Mouse (Mus musculus): ENCODE results near the gene Ccdc170. TPM values are rescaled to one million over a fixed set of nuclear protein-coding genes. Genes with fewer than 3 reads are reported as not detected.

The Ccdc170 gene
- polyA plus RNA-seq, 1 experiment from 2014 or later = 0.43 TPM

- Histone ChIP-seq H3K9me3 (ENCODE audit: control insufficient read depth, low read length) (no peaks in the 10 kb centered on the region), H3K4me3 (ENCODE audit: low read depth, low read length) (no peak overlapping the region), H3K27ac (replicated peaks; ENCODE audit: low read depth, low read length) (no peak overlapping the region), H3K27me3 (replicated peaks; ENCODE audit: control insufficient read depth, insufficient read depth, low read length) (no peaks in the 10 kb centered on the region), H3K36me3 (ENCODE audit: control insufficient read depth, insufficient read depth, low read length) (no peaks in the 10 kb centered on the region), H3K4me1 (ENCODE audit: control insufficient read depth, insufficient read depth, low read length) (no peaks in the 10 kb centered on the region), H3K4me2 (ENCODE audit: low read depth, low read length) (no peak overlapping the region), H3K9ac (ENCODE audit: low read depth, low read length) (no peak overlapping the region)
- DNase-seq (ENCODE audit: low spot score) (no peak), ATAC-seq (ENCODE audit: low read depth) (no peak)
- 85% methylated on average over 9 of the region's 9 CpGs for WGBS
Observed at GRCm38 (mm10) chr10:4530638-4531235, 48.4 kb downstream of the Ccdc170 start.

- no peak overlapping the region for H3K27ac ChIP-seq (replicated peaks; ENCODE audit: low read depth, low read length)
- no peaks in the 10 kb centered on the region for H3K27me3 ChIP-seq (replicated peaks; ENCODE audit: control insufficient read depth, insufficient read depth, low read length)
- no peaks in the 10 kb centered on the region for H3K4me1 ChIP-seq (ENCODE audit: control insufficient read depth, insufficient read depth, low read length)
- no peak overlapping the region for H3K9ac ChIP-seq (ENCODE audit: low read depth, low read length)
- H3K4me3 ChIP-seq (ENCODE audit: low read depth, low read length) = no peak overlapping the region
- no peaks in the 10 kb centered on the region for H3K9me3 ChIP-seq (ENCODE audit: control insufficient read depth, low read length)
- WGBS = 67% methylated on average over 6 of the region's 6 CpGs
- H3K36me3 ChIP-seq (ENCODE audit: control insufficient read depth, insufficient read depth, low read length) = no peaks in the 10 kb centered on the region
- DNase-seq (ENCODE audit: low spot score) (no peak), ATAC-seq (ENCODE audit: low read depth) (no peak)
- no peak overlapping the region for H3K4me2 ChIP-seq (ENCODE audit: low read depth, low read length)
Observed at GRCm38 (mm10) chr10:4531933-4532332, 49.6 kb downstream of the Ccdc170 start.

GRCm38 (mm10) chr10:4532731-4533130, 50.4 kb downstream of the Ccdc170 start:
- H3K9me3 ChIP-seq (ENCODE audit: control insufficient read depth, low read length) = no peaks in the 10 kb centered on the region
- 75% methylated on average over 6 of the region's 6 CpGs for WGBS
- no peak overlapping the region for H3K4me3 ChIP-seq (ENCODE audit: low read depth, low read length)
- H3K4me2 ChIP-seq (ENCODE audit: low read depth, low read length) = no peak overlapping the region
- no peaks in the 10 kb centered on the region for H3K36me3 ChIP-seq (ENCODE audit: control insufficient read depth, insufficient read depth, low read length)
- no peak for DNase-seq (ENCODE audit: low spot score)
- ATAC-seq (ENCODE audit: low read depth) = no peak
- H3K4me1 ChIP-seq (ENCODE audit: control insufficient read depth, insufficient read depth, low read length) = no peaks in the 10 kb centered on the region
- H3K9ac ChIP-seq (ENCODE audit: low read depth, low read length) = no peak overlapping the region
- no peak overlapping the region for H3K27ac ChIP-seq (replicated peaks; ENCODE audit: low read depth, low read length)
- H3K27me3 ChIP-seq (replicated peaks; ENCODE audit: control insufficient read depth, insufficient read depth, low read length) = no peaks in the 10 kb centered on the region

- Histone ChIP-seq H3K27ac (replicated peaks; ENCODE audit: low read depth, low read length) (no peak overlapping the region), H3K27me3 (replicated peaks; ENCODE audit: control insufficient read depth, insufficient read depth, low read length) (no peaks in the 10 kb centered on the region), H3K9ac (ENCODE audit: low read depth, low read length) (0 out of 2 replicates have a peak overlapping the region, but pooled peaks have one; percentile 1), H3K4me1 (ENCODE audit: control insufficient read depth, insufficient read depth, low read length) (no peaks in the 10 kb centered on the region), H3K9me3 (ENCODE audit: control insufficient read depth, low read length) (no peaks in the 10 kb centered on the region), H3K4me3 (ENCODE audit: low read depth, low read length) (no peak overlapping the region), H3K4me2 (ENCODE audit: low read depth, low read length) (no peak overlapping the region), H3K36me3 (ENCODE audit: control insufficient read depth, insufficient read depth, low read length) (no peaks in the 10 kb centered on the region)
- 73% methylated on average over 11 of the region's 11 CpGs for WGBS
- DNase-seq (ENCODE audit: low spot score) (no peak), ATAC-seq (ENCODE audit: low read depth) (no peak)
Observed at GRCm38 (mm10) chr10:4533873-4534272, 51.6 kb downstream of the Ccdc170 start.

- Histone ChIP-seq H3K4me2 (ENCODE audit: low read depth, low read length) (no peak overlapping the region), H3K36me3 (ENCODE audit: control insufficient read depth, insufficient read depth, low read length) (no peaks in the 10 kb centered on the region), H3K27me3 (replicated peaks; ENCODE audit: control insufficient read depth, insufficient read depth, low read length) (no peaks in the 10 kb centered on the region), H3K27ac (replicated peaks; ENCODE audit: low read depth, low read length) (no peak overlapping the region), H3K9me3 (ENCODE audit: control insufficient read depth, low read length) (0 out of 2 replicates have a peak, but pooled peaks cover 3% of the 10 kb centered on the region), H3K9ac (ENCODE audit: low read depth, low read length) (no peak overlapping the region), H3K4me3 (ENCODE audit: low read depth, low read length) (no peak overlapping the region), H3K4me1 (ENCODE audit: control insufficient read depth, insufficient read depth, low read length) (no peaks in the 10 kb centered on the region)
- WGBS = 95% methylated on average over 2 of the region's 2 CpGs
- ATAC-seq (ENCODE audit: low read depth) (no peak), DNase-seq (ENCODE audit: low spot score) (no peak)
Observed at GRCm38 (mm10) chr10:4545550-4545949, 63.2 kb downstream of the Ccdc170 start.

GRCm38 (mm10) chr10:4553442-4554119, 71.3 kb downstream of the Ccdc170 start:
- no peaks in the 10 kb centered on the region for H3K9me3 ChIP-seq (ENCODE audit: control insufficient read depth, low read length)
- H3K27ac ChIP-seq (replicated peaks; ENCODE audit: low read depth, low read length) = no peak overlapping the region
- H3K4me1 ChIP-seq (ENCODE audit: control insufficient read depth, insufficient read depth, low read length) = no peaks in the 10 kb centered on the region
- DNase-seq (ENCODE audit: low spot score) = no peak
- H3K9ac ChIP-seq (ENCODE audit: low read depth, low read length) = no peak overlapping the region
- no peaks in the 10 kb centered on the region for H3K27me3 ChIP-seq (replicated peaks; ENCODE audit: control insufficient read depth, insufficient read depth, low read length)
- no peak for ATAC-seq (ENCODE audit: low read depth)
- H3K4me3 ChIP-seq (ENCODE audit: low read depth, low read length) = no peak overlapping the region
- H3K4me2 ChIP-seq (ENCODE audit: low read depth, low read length) = no peak overlapping the region
- WGBS = 81% methylated on average over 9 of the region's 9 CpGs
- no peaks in the 10 kb centered on the region for H3K36me3 ChIP-seq (ENCODE audit: control insufficient read depth, insufficient read depth, low read length)

GRCm38 (mm10) chr10:4556842-4557377, 74.6 kb downstream of the Ccdc170 start:
- DNase-seq (ENCODE audit: low spot score) (peak; percentile 34), ATAC-seq (ENCODE audit: low read depth) (0 out of 2 replicates have a peak, but pooled peaks have one; percentile 33)
- Histone ChIP-seq H3K4me2 (ENCODE audit: low read depth, low read length) (no peak overlapping the region), H3K9me3 (ENCODE audit: control insufficient read depth, low read length) (no peaks in the 10 kb centered on the region), H3K4me3 (ENCODE audit: low read depth, low read length) (no peak overlapping the region), H3K4me1 (ENCODE audit: control insufficient read depth, insufficient read depth, low read length) (no peaks in the 10 kb centered on the region), H3K9ac (ENCODE audit: low read depth, low read length) (no peak overlapping the region), H3K36me3 (ENCODE audit: control insufficient read depth, insufficient read depth, low read length) (no peaks in the 10 kb centered on the region), H3K27me3 (replicated peaks; ENCODE audit: control insufficient read depth, insufficient read depth, low read length) (no peaks in the 10 kb centered on the region), H3K27ac (replicated peaks; ENCODE audit: low read depth, low read length) (no peak overlapping the region)
- WGBS = 76% methylated on average over 3 of the region's 3 CpGs

- DNase-seq (ENCODE audit: low spot score) = no peak
- no peaks in the 10 kb centered on the region for H3K27me3 ChIP-seq (replicated peaks; ENCODE audit: control insufficient read depth, insufficient read depth, low read length)
- no peak for ATAC-seq (ENCODE audit: low read depth)
- no peaks in the 10 kb centered on the region for H3K36me3 ChIP-seq (ENCODE audit: control insufficient read depth, insufficient read depth, low read length)
- no peak overlapping the region for H3K9ac ChIP-seq (ENCODE audit: low read depth, low read length)
- H3K4me3 ChIP-seq (ENCODE audit: low read depth, low read length) = no peak overlapping the region
- no peaks in the 10 kb centered on the region for H3K4me1 ChIP-seq (ENCODE audit: control insufficient read depth, insufficient read depth, low read length)
- H3K4me2 ChIP-seq (ENCODE audit: low read depth, low read length) = no peak overlapping the region
- H3K27ac ChIP-seq (replicated peaks; ENCODE audit: low read depth, low read length) = no peak overlapping the region
- WGBS = 50% methylated on average over 4 of the region's 4 CpGs
- H3K9me3 ChIP-seq (ENCODE audit: control insufficient read depth, low read length) = no peaks in the 10 kb centered on the region
Observed at GRCm38 (mm10) chr10:4559132-4559531, 76.8 kb downstream of the Ccdc170 start.

All from embryonic facial prominence, embryonic 14.5 days (tissue).